Mouse (Mus musculus) forebrain, embryonic 13.5 days (tissue): ENCODE measurements at regions not wholly inside any gene's neighbourhood (a gene's known extent, or its start where the extent isn't known, plus 50 kb on each side); places are given as distances from the start of the nearest gene placed in this dataset.
A peak's percentile ranks its signal among the peaks of the same experiment; 100 is the strongest.

ENCODE experiments used
- ATAC-seq: fragments of 200-750 bp; cut with Nextera tagmentation; 2 replicates; pipeline ENCODE4 v1.8.0; 2017
- H3K27ac ChIP-seq: fragments of 300-500 bp; sonication (generic); 2 replicates; pipeline ENCODE4 v1.5.1; 2015; ENCODE audit warnings: inconsistent platforms, mild to moderate bottlenecking, moderate library complexity
- H3K27me3 ChIP-seq: fragments of 300-500 bp; sonication (generic); 2 replicates; pipeline ENCODE4 v1.6.1; 2015; ENCODE audit warnings: mild to moderate bottlenecking, inconsistent platforms
- H3K36me3 ChIP-seq: fragments of 300-500 bp; sonication (generic); 2 replicates; pipeline ENCODE4 v1.6.1; 2015; ENCODE audit warnings: mild to moderate bottlenecking, inconsistent platforms; ENCODE audit not compliant: poor library complexity, severe bottlenecking
- H3K4me1 ChIP-seq: fragments of 300-500 bp; sonication (generic); 2 replicates; pipeline ENCODE4 v1.6.1; 2015; ENCODE audit warnings: inconsistent platforms
- H3K4me2 ChIP-seq: fragments of 300-500 bp; sonication (generic); 2 replicates; pipeline ENCODE4 v1.6.1; 2015; ENCODE audit warnings: inconsistent platforms, mild to moderate bottlenecking, moderate library complexity
- H3K4me3 ChIP-seq: fragments of 300-500 bp; sonication (generic); 2 replicates; pipeline ENCODE4 v1.5.1; 2015; ENCODE audit warnings: mild to moderate bottlenecking, inconsistent platforms
- H3K9ac ChIP-seq: fragments of 300-500 bp; sonication (generic); 2 replicates; pipeline ENCODE4 v1.6.1; 2015; ENCODE audit warnings: mild to moderate bottlenecking, inconsistent platforms
- H3K9me3 ChIP-seq: fragments of 300-500 bp; sonication (generic); replicated peaks from 2 replicates; pipeline ENCODE4 v1.6.1; 2016; ENCODE audit warnings: inconsistent platforms
- WGBS: fragments of 180-500 bp; shearing (Covaris S2); methylation state at CpG from one replicate; pipeline ENCODE4 v1.1.7; 2015; 5-methylcytosine and 5-hydroxymethylcytosine counted together

DNA sequence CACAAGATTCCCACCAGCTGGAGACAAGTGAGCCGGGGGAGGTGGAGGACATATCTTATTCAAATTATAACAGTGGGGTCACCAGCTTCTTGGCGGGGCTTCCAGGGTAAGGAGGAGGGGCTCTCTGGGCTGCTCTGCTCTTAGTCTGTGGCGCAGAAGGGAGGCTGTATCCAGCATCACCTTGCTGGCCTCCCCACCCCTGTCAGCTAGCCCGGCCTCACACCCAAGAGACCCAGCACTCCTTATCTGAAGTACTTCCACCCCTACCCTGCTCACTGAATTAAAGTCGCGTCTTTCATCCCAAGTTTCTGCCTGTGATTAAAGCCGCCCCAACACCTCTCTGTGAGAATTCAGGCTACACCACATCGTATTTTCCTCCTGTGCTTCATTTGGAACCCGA lies 119.8 kb upstream of the Zfp507 start:
- Histone ChIP-seq H3K27ac (no peak overlapping the region), H3K4me1 (peaks cover 4% of the 10 kb centered on the region; the same call in 1 of the 2 replicates), H3K9me3 (peaks cover 13% of the 10 kb centered on the region; the same call in 1 of the 2 replicates), H3K36me3 (no peaks in the 10 kb centered on the region), H3K4me2 (peak overlapping the region; percentile 28; the same call in 1 of the 2 replicates), H3K4me3 (no peak overlapping the region), H3K27me3 (peaks cover 29% of the 10 kb centered on the region; the same call in 1 of the 2 replicates), H3K9ac (no peak overlapping the region)
- 39% methylated on average over 9 of the region's 9 CpGs for WGBS
- no peak for ATAC-seq

DNA sequence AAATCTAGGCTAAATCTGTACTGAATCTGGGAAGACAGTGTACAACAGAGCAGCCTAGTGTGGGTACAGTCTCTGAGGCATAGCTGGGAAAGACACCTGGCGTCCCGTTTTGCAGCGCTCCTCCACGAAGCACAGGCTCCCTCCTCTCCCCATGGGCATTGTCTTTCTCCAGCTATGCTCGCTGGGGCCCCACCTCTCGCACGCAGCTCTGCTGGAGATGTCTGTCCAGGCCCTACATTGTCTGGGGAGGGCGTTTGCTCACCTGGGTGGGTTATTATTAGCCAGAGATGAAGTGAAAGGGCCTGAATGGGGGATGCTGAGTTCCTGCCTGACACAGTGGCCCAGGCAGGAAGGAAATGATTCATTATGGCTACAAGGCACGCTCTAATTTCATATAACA lies 118.1 kb upstream of the Zfp507 start:
- H3K4me1 ChIP-seq = peaks cover 4% of the 10 kb centered on the region; the same call in 1 of the 2 replicates

DNA sequence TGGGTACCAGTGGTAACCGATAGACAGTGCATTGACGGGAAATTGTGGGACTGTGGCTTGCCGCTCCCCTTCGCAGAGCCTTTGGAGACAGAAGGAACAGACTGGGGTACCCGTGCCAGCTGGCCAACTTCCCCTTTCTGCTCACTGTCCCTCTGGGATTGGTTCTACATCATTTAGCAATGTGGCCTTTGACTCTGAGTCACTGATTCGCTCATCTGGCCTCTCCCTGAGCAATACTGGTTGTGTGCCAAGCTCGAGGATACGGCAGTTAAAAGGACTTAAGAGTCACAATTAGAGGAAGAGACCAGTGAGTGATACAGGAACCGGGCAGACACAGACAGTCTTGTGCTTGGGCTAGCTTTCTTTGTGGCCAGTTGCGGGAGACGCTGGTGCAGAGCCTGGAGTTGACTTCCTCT lies 117.4 kb upstream of the Zfp507 start:
- H3K27me3 ChIP-seq = peaks cover 29% of the 10 kb centered on the region; the same call in 1 of the 2 replicates
- H3K4me2 ChIP-seq = no peak overlapping the region
- no peak for ATAC-seq
- H3K9me3 ChIP-seq = peaks cover 4% of the 10 kb centered on the region; the same call in 1 of the 2 replicates
- H3K36me3 ChIP-seq = no peaks in the 10 kb centered on the region
- peaks cover 4% of the 10 kb centered on the region; the same call in 1 of the 2 replicates for H3K4me1 ChIP-seq
- no peak overlapping the region for H3K27ac ChIP-seq
- H3K4me3 ChIP-seq = no peak overlapping the region
- H3K9ac ChIP-seq = no peak overlapping the region
- 77% methylated on average over 11 of the region's 11 CpGs for WGBS

More for the DNA sequence above, 118.1 kb upstream of the Zfp507 start:
- no peak for ATAC-seq
- peaks cover 9% of the 10 kb centered on the region; the same call in 1 of the 2 replicates for H3K9me3 ChIP-seq
- WGBS = 30% methylated on average over 9 of the region's 9 CpGs
- peaks cover 29% of the 10 kb centered on the region; the same call in 1 of the 2 replicates for H3K27me3 ChIP-seq
- H3K27ac ChIP-seq = no peak overlapping the region
- no peak overlapping the region for H3K4me3 ChIP-seq
- no peak overlapping the region for H3K9ac ChIP-seq
- no peaks in the 10 kb centered on the region for H3K36me3 ChIP-seq
- no peak overlapping the region for H3K4me2 ChIP-seq

- Histone ChIP-seq H3K9me3 (0 out of 2 replicates have a peak, but pooled peaks cover 3% of the 10 kb centered on the region), H3K27ac (no peak overlapping the region), H3K4me3 (no peak overlapping the region), H3K27me3 (no peaks in the 10 kb centered on the region), H3K36me3 (no peaks in the 10 kb centered on the region), H3K4me1 (no peaks in the 10 kb centered on the region), H3K4me2 (no peak overlapping the region), H3K9ac (no peak overlapping the region)
- 58% methylated on average over 8 of the region's 8 CpGs for WGBS
- ATAC-seq = no peak
Measured at GRCm38 (mm10) chr7:35910109-35910706, 107.4 kb upstream of the Zfp507 start.

GRCm38 (mm10) chr7:35901942-35902381 lies 99.2 kb upstream of the Zfp507 start:
- H3K4me2 ChIP-seq = peak overlapping the region; percentile 40
- no peaks in the 10 kb centered on the region for H3K9me3 ChIP-seq
- peak; percentile 48; the same call in 1 of the 2 replicates for ATAC-seq
- WGBS = under 1% methylated on average over 17 of the region's 17 CpGs
- H3K9ac ChIP-seq = no peak overlapping the region
- H3K27ac ChIP-seq = no peak overlapping the region
- no peaks in the 10 kb centered on the region for H3K36me3 ChIP-seq
- H3K4me3 ChIP-seq = no peak overlapping the region
- H3K4me1 ChIP-seq = no peaks in the 10 kb centered on the region; the same call in 1 of the 2 replicates
- H3K27me3 ChIP-seq = peaks cover 4% of the 10 kb centered on the region; the same call in 1 of the 2 replicates

GRCm38 (mm10) chr7:35898701-35899445 lies 96.1 kb upstream of the Zfp507 start:
- 86% methylated on average over 6 of the region's 6 CpGs for WGBS
- H3K9ac ChIP-seq = no peak overlapping the region
- H3K4me1 ChIP-seq = no peaks in the 10 kb centered on the region; the same call in 1 of the 2 replicates
- no peaks in the 10 kb centered on the region for H3K36me3 ChIP-seq
- no peaks in the 10 kb centered on the region for H3K9me3 ChIP-seq
- no peak for ATAC-seq
- H3K27me3 ChIP-seq = peaks cover 4% of the 10 kb centered on the region; the same call in 1 of the 2 replicates
- no peak overlapping the region for H3K27ac ChIP-seq
- no peak overlapping the region for H3K4me3 ChIP-seq
- no peak overlapping the region for H3K4me2 ChIP-seq

- Histone ChIP-seq H3K36me3 (no peaks in the 10 kb centered on the region), H3K27ac (no peak overlapping the region), H3K4me1 (no peaks in the 10 kb centered on the region), H3K27me3 (no peaks in the 10 kb centered on the region), H3K9me3 (no peaks in the 10 kb centered on the region), H3K4me3 (no peak overlapping the region), H3K4me2 (no peak overlapping the region), H3K9ac (no peak overlapping the region)
- WGBS = 29% methylated on average over 2 of the region's 2 CpGs
- no peak for ATAC-seq
Measured at GRCm38 (mm10) chr7:35893292-35893691, 90.5 kb upstream of the Zfp507 start.

DNA sequence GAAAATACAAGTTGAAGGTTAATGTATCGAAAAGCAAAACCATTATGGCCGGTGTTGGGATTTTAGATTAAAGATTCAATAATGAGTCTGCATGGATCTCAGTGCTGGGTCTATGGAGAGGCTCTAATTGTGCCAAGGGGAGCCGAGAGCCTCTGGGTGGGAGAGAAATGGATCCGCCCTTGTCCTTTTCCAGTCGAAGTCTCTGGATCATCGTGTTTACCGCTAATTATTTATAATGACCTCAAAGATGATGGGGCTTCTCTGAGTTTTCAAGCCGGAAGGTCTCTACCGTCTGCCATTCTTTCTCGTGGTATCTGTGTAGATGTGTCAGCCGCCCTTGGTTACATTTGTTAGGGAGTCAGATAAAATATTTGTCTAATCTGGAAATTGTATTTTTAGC lies 83.2 kb upstream of the Zfp507 start:
- H3K4me1 ChIP-seq = no peaks in the 10 kb centered on the region
- no peak overlapping the region for H3K4me3 ChIP-seq
- WGBS = 83% methylated on average over 11 of the region's 11 CpGs
- no peak overlapping the region for H3K4me2 ChIP-seq
- H3K9ac ChIP-seq = no peak overlapping the region
- ATAC-seq = no peak
- H3K36me3 ChIP-seq = no peaks in the 10 kb centered on the region
- H3K27ac ChIP-seq = no peak overlapping the region
- H3K27me3 ChIP-seq = no peaks in the 10 kb centered on the region
- H3K9me3 ChIP-seq = no peaks in the 10 kb centered on the region

- H3K27ac ChIP-seq = no peak overlapping the region
- H3K4me1 ChIP-seq = no peaks in the 10 kb centered on the region
- no peaks in the 10 kb centered on the region for H3K27me3 ChIP-seq
- no peak overlapping the region for H3K4me3 ChIP-seq
- ATAC-seq = peak; percentile 80
- H3K4me2 ChIP-seq = no peak overlapping the region
- no peak overlapping the region for H3K9ac ChIP-seq
- no peaks in the 10 kb centered on the region for H3K9me3 ChIP-seq
- 54% methylated on average over 9 of the region's 9 CpGs for WGBS
- H3K36me3 ChIP-seq = no peaks in the 10 kb centered on the region
Measured at GRCm38 (mm10) chr7:35879755-35880304, 77.0 kb upstream of the Zfp507 start.

GRCm38 (mm10) chr7:35878164-35878563 lies 75.4 kb upstream of the Zfp507 start:
- ATAC-seq = no peak
- Histone ChIP-seq H3K4me2 (no peak overlapping the region), H3K9me3 (peaks cover 5% of the 10 kb centered on the region; the same call in 1 of the 2 replicates), H3K4me1 (no peaks in the 10 kb centered on the region), H3K9ac (no peak overlapping the region), H3K27me3 (no peaks in the 10 kb centered on the region), H3K4me3 (no peak overlapping the region), H3K27ac (no peak overlapping the region), H3K36me3 (no peaks in the 10 kb centered on the region)
- WGBS = 82% methylated on average over 7 of the region's 7 CpGs

GRCm38 (mm10) chr7:35861049-35861448 lies 58.2 kb upstream of the Zfp507 start:
- Histone ChIP-seq H3K4me3 (no peak overlapping the region), H3K36me3 (no peaks in the 10 kb centered on the region), H3K27me3 (no peaks in the 10 kb centered on the region), H3K4me1 (no peaks in the 10 kb centered on the region), H3K27ac (no peak overlapping the region), H3K9me3 (no peaks in the 10 kb centered on the region), H3K4me2 (no peak overlapping the region), H3K9ac (no peak overlapping the region)
- ATAC-seq = no peak
- WGBS = 75% methylated on average over 10 of the region's 10 CpGs

DNA sequence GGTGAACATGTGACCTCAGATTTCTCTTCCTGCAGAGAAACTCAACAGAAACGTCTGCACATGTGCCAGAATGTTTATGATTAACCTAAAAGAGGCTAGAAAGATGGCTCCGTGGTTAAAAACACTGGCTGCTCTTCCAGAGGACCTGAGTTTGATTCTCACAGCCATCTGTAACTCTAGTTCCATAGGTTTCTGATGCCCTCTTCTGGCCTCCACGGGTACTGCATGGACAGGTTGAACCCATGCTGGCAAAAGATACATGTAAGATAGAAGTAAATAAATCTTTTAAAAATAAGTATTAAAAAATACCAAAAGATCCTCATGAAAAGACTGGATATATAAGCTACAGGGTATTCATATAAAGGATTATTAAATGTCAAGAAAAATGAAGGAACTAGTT lies 56.8 kb upstream of the Zfp507 start:
- 23% methylated on average over 3 of the region's 3 CpGs for WGBS
- H3K9me3 ChIP-seq = no peaks in the 10 kb centered on the region
- H3K9ac ChIP-seq = no peak overlapping the region
- ATAC-seq = no peak
- no peak overlapping the region for H3K27ac ChIP-seq
- H3K4me2 ChIP-seq = no peak overlapping the region
- H3K36me3 ChIP-seq = no peaks in the 10 kb centered on the region
- H3K4me1 ChIP-seq = no peaks in the 10 kb centered on the region
- H3K27me3 ChIP-seq = no peaks in the 10 kb centered on the region
- H3K4me3 ChIP-seq = no peak overlapping the region
